Mouse (Mus musculus) embryonic facial prominence, embryonic 15.5 days (tissue): ENCODE measurements around the gene Sox1. TPM values are rescaled to one million over a fixed set of nuclear protein-coding genes. Genes with fewer than 3 reads are reported as not detected.

Source experiments
- ATAC-seq: fragments of 200-750 bp; cut with Nextera tagmentation; 2 replicates; pipeline ENCODE4 v1.8.0; 2017; ENCODE audit warnings: low read depth, moderate TSS enrichment; ENCODE audit not compliant: insufficient number of reproducible peaks, low FRiP score, low TSS enrichment
- H3K27ac ChIP-seq: fragments of 300-500 bp; sonication (generic); replicated peaks from 2 replicates; pipeline ENCODE4 v1.5.1; 2015; ENCODE audit warnings: mild to moderate bottlenecking, inconsistent platforms
- H3K27me3 ChIP-seq: fragments of 300-500 bp; sonication (generic); 2 replicates; pipeline ENCODE4 v1.6.1; 2015; ENCODE audit warnings: inconsistent platforms
- H3K36me3 ChIP-seq: fragments of 300-500 bp; sonication (generic); 2 replicates; pipeline ENCODE4 v1.6.1; 2015; ENCODE audit warnings: mild to moderate bottlenecking, inconsistent platforms
- H3K4me1 ChIP-seq: fragments of 300-500 bp; sonication (generic); 2 replicates; pipeline ENCODE4 v1.6.1; 2015; ENCODE audit warnings: inconsistent platforms
- H3K4me2 ChIP-seq: fragments of 300-500 bp; sonication (generic); replicated peaks from 2 replicates; pipeline ENCODE4 v1.6.1; 2015; ENCODE audit warnings: mild to moderate bottlenecking, inconsistent platforms
- H3K4me3 ChIP-seq: fragments of 300-500 bp; sonication (generic); replicated peaks from 2 replicates; pipeline ENCODE4 v1.5.1; 2015; ENCODE audit warnings: mild to moderate bottlenecking, inconsistent platforms
- H3K9ac ChIP-seq: fragments of 300-500 bp; sonication (generic); 2 replicates; pipeline ENCODE4 v1.6.1; 2015; ENCODE audit warnings: inconsistent platforms
- H3K9me3 ChIP-seq: fragments of 300-500 bp; sonication (generic); replicated peaks from 2 replicates; pipeline ENCODE4 v1.6.1; 2016; ENCODE audit warnings: inconsistent platforms
- WGBS: fragments of 180-500 bp; shearing (Covaris S2); methylation state at CpG from one replicate; pipeline ENCODE4 v1.1.7; 2015; 5-methylcytosine and 5-hydroxymethylcytosine counted together
- polyA plus RNA-seq: library from polyadenylated mRNA; unstranded; fragments of >200 nt; fragmentation: Nextera tagmentation; extraction: Ambion mirVana; gene quantifications from 2 replicates; pipeline ENCODE4 v1.2.1, GENCODE M21; 2015

Sox1 gene
- polyA plus RNA-seq, 1 experiment from 2014 or later, result 0.03 TPM

DNA sequence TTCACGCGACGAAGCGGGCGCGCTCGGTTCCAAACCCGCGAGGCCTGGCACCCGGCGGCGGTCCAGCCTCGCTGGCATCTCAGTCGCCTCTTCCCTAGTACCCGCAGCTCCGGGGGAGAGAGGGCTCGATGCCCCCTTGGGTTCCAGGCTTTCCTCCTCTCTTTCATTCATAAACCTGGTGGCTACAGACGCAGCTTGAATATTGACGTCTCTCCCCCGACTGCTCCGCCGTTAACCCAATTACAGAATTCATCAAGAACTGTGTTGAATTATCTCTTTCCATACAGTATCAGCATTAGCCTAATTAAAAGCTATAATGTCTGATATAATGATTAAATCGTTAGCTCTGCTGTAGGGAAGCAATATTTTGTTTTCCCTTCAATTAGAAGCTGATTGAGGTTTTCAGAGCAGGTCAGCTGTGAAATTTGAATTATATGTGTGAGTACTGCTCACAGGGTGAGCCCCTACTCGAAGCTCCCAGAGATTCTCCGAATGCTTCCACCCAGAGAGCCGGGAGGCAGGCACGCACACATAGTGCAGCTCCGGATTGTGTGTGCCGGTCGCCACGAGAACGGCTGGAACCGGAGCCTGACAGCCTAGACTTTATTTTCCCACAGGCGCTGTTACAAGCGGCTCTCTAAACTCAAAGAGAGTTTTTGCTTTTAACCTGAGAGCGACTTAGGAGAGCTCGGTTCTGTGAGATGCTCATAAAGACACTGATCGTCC, 4.3 kb upstream of the Sox1 start:
- Histone ChIP-seq H3K27me3 (peaks cover 95% of the 10 kb centered on the region), H3K9me3 (no peaks in the 10 kb centered on the region), H3K4me2 (no peak overlapping the region), H3K4me1 (peaks cover 20% of the 10 kb centered on the region), H3K36me3 (no peaks in the 10 kb centered on the region), H3K4me3 (no peak overlapping the region), H3K27ac (no peak overlapping the region), H3K9ac (no peak overlapping the region)
- ATAC-seq, result no peak
- 3% methylated on average over 38 of the region's 38 CpGs for WGBS

DNA sequence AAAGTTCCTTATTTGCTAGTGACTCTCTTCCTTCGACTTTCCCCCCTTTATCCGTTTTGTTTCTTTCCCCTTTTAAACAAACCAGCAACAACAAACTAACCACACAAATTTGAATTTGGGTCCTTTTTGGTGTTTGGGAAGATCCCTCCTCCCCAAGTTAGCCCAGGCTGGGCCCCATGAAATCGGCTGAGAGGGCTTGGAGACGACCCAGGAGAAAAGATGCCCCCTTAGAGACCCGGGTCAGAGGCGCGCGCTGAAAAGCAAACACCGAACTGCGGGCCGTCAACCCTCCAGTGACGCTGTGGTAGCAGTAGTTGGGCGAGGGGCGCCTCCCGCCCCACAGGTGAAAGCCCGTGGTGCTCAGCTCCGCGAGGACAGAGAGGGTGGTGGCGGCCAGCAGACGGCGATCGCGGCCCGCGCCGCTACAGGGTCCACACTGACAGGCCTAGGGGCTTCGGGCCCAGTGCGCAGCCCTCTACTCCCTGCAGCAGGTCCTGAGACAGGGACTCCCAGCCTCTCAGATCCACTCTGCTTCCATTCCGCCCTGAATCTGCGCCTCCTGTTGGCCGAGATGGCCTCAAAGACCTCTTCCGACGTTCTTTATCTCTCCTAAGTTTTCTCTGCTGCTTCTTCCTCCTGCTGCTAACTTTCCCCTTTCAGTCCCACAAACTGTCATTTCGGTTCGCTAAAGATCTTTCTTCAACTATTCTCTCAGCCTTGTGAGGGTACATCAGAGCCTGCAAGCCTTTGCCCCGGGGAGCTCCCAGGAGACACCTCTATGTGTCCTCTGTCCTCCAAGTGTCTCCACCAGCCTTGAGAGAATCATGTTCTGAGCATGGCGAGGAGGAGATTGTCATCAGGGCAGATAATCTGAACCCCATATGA, 3.5 kb upstream of the Sox1 start:
- H3K9ac ChIP-seq, result no peak overlapping the region
- H3K27me3 ChIP-seq, result peaks cover 95% of the 10 kb centered on the region
- no peak overlapping the region for H3K27ac ChIP-seq
- no peaks in the 10 kb centered on the region for H3K36me3 ChIP-seq
- WGBS, result 1% methylated on average over 37 of the region's 37 CpGs
- no peak overlapping the region for H3K4me3 ChIP-seq
- no peak overlapping the region for H3K4me2 ChIP-seq
- peaks cover 19% of the 10 kb centered on the region for H3K4me1 ChIP-seq
- ATAC-seq, result no peak
- no peaks in the 10 kb centered on the region for H3K9me3 ChIP-seq

DNA sequence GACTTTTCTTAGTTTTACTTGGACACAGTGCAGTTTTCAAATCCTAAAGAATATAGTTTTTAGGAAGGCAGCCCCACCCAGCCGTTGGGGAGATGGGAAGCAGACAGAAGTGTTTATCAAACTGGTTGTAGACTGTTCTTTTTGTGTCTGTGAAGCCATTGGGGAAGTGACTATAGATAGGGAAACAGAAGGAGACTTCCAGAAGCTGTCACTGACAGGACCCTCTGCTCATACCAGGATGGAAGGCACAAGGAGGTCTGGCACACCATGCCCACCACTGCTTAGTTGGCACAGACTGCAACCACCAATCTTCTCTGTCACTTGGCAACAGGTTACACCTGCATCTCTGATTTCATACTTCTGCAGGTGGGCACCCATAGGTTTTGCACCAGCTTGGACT, 2.3 kb upstream of the Sox1 start:
- H3K9ac ChIP-seq, result no peak overlapping the region
- H3K4me2 ChIP-seq, result no peak overlapping the region
- no peaks in the 10 kb centered on the region for H3K36me3 ChIP-seq
- H3K4me1 ChIP-seq, result peaks cover 28% of the 10 kb centered on the region
- peaks cover 96% of the 10 kb centered on the region for H3K27me3 ChIP-seq
- 16% methylated on average over 1 of the region's 1 CpGs for WGBS
- H3K9me3 ChIP-seq, result no peaks in the 10 kb centered on the region
- H3K4me3 ChIP-seq, result no peak overlapping the region
- no peak overlapping the region for H3K27ac ChIP-seq
- no peak for ATAC-seq

DNA sequence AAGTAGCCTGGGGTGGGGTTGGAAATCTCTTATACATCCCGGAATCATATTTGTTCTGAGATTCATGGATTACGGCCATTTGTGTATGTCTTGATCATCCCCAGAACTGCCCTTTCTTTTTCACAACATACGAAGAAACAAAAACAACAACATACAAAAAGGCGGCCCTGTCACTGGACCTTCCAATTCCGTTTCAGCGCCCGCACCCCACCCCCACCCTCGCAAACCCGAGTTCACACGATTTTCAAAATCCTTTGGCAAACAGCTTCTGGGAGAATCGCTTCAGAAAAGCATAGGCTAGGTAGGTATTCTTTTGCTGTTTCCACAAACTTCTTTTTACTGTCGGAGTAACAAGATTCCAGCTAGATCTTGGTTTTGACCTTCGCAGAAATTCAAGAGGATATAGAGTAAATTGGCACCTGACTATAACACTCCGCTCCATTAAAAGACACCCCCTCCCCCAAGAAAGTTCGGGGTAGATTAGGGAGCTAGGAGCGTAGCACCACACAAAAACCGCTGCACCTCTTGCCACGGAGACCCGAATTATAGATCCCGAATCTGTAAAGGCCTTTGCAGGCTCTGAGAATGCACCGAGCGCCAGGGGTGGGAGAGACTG, 602 bp upstream of the Sox1 start:
- no peak overlapping the region for H3K9ac ChIP-seq
- 2% methylated on average over 22 of the region's 22 CpGs for WGBS
- H3K4me3 ChIP-seq, result peak overlapping the region; percentile 41
- peaks cover 28% of the 10 kb centered on the region for H3K4me1 ChIP-seq
- no peaks in the 10 kb centered on the region for H3K36me3 ChIP-seq
- no peak overlapping the region for H3K27ac ChIP-seq
- H3K9me3 ChIP-seq, result no peaks in the 10 kb centered on the region
- peak overlapping the region; percentile 64 for H3K4me2 ChIP-seq
- ATAC-seq, result no peak
- peaks cover 94% of the 10 kb centered on the region for H3K27me3 ChIP-seq

DNA sequence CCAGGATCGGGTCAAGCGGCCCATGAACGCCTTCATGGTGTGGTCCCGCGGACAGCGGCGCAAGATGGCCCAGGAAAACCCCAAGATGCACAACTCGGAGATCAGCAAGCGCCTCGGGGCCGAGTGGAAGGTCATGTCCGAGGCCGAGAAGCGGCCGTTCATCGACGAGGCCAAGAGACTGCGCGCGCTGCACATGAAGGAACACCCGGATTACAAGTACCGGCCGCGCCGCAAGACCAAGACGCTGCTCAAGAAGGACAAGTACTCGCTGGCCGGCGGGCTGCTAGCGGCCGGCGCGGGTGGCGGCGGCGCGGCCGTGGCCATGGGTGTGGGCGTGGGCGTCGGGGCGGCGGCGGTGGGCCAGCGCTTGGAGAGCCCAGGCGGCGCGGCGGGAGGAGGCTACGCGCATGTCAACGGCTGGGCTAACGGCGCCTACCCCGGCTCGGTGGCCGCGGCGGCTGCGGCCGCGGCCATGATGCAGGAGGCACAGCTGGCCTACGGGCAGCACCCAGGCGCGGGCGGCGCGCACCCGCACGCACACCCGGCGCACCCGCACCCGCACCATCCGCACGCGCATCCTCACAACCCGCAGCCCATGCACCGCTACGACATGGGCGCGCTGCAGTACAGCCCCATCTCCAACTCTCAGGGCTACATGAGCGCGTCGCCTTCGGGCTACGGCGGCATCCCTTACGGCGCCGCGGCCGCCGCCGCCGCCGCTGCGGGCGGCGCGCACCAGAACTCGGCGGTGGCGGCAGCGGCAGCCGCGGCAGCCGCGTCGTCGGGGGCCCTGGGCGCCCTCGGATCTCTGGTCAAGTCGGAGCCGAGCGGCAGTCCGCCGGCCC, 1.6 kb downstream of the Sox1 start:
- no peak overlapping the region for H3K27ac ChIP-seq
- H3K27me3 ChIP-seq, result peaks cover 94% of the 10 kb centered on the region
- peaks cover 33% of the 10 kb centered on the region for H3K4me1 ChIP-seq
- no peak overlapping the region for H3K9ac ChIP-seq
- ATAC-seq, result no peak
- H3K4me3 ChIP-seq, result peak overlapping the region; percentile 26
- H3K36me3 ChIP-seq, result no peaks in the 10 kb centered on the region
- no peaks in the 10 kb centered on the region for H3K9me3 ChIP-seq
- under 1% methylated on average over 102 of the region's 118 CpGs for WGBS
- peak overlapping the region; percentile 42 for H3K4me2 ChIP-seq

DNA sequence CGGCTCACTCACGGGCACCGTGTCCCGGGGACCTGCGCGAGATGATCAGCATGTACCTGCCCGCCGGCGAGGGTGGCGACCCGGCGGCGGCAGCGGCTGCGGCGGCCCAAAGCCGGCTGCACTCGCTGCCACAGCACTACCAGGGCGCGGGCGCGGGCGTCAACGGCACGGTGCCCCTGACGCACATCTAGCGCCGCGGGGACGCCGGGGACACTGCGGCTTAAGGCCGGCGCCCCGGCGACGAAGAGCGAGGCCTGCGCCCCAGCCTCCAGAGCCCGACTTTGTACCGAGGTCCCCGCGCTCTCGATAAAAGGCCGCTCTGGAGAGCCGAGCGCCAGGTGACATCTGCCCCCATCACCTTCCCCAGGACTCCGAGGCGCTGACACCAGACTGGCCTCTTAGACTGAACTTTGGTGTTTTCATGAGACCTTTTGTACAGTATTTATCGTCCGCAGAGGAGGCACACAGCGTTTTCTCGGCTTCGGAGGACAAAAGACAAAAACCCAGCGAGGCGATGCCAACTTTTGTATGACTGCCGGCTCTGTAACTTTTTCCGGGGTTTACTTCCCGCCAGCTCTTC, 2.3 kb downstream of the Sox1 start:
- WGBS, result under 1% methylated on average over 55 of the region's 59 CpGs
- 0 out of 2 replicates have a peak, but pooled peaks have one; percentile 12 for ATAC-seq
- H3K4me3 ChIP-seq, result peak overlapping the region; percentile 26
- no peaks in the 10 kb centered on the region for H3K36me3 ChIP-seq
- no peak overlapping the region for H3K9ac ChIP-seq
- no peaks in the 10 kb centered on the region for H3K9me3 ChIP-seq
- H3K27ac ChIP-seq, result no peak overlapping the region
- H3K27me3 ChIP-seq, result peaks cover 94% of the 10 kb centered on the region
- peak overlapping the region; percentile 42 for H3K4me2 ChIP-seq
- H3K4me1 ChIP-seq, result peaks cover 33% of the 10 kb centered on the region

DNA sequence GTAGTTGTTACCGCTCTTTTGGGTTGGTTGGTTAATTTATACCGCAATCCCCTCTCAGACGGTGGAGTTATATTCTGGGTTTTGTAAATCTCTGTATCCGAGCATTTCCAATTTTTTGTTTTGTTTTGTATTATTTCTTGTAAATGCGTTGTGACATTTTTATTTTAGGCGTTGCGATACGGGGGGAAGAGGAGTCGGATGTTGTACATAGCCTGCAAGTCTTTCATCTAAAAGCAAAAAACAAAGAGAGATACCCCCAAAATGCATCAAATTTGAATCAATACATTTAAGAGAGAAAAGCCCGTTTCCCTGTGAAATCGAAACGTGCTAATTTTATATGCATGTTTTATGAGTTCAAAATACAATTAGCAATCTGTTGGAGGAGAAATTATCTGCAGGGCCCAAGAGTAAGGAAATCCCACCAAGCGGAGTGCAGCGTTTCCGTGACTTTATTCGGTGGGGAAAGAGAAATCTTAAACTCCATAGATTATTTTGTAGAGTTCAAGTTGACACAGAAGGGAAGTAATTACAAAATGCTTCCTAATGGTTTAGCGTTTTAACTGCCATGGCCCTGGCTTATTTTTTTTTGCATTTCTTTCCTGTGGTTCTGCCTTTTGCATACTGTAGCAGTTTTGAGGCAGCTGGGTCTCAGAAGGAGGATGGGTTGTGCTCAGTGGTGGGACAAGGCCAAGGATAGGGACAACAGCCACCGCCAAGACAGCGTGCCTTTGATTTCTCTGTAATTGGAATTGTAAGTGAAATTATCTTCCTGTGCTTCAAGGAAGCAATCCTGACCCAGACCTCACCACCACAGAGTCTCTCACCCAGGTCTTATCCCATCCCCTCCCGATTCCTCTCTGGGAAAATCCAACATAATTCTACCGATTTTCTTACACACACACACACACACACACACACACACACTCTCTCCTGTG, 3.2 kb downstream of the Sox1 start:
- peaks cover 33% of the 10 kb centered on the region for H3K4me1 ChIP-seq
- H3K4me3 ChIP-seq, result no peak overlapping the region
- ATAC-seq, result no peak

DNA sequence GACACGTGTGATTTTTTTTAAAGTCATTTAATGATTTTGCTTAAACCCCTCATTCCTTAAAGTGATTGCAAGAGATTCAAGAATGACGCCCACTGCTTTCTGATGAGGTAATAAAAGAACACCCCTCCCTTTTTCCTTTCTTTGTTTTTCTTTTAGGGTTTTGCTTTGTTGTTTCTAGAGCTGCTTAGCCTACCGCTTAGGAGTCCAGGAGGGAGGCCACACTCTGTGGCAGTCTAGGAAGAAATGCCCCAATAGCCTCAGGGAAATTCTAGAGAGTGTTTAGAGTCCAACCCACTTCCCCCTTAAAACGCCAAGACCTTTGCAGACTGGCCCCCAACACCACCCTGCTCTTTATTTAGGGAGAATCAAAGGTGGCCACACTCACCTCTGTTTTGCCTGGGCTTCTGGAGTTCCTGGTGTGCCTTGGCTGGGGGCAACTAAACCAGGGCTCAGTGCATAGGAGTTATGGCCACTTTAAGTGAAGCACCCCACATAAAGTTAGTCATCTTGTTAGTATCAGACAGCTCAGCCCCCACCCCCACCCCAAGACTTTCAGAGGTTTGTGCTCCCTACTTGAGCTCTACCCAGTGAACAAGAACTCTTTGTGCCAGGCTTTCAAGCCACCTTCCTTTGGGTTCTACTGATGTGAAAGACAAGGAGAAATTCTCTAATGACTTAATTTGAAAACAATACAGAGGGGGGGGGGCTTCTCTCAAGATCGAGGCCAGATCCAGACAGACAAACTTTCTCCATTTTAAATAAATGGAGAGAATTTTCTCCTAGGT, 4.5 kb downstream of the Sox1 start:
- Histone ChIP-seq H3K36me3 (no peaks in the 10 kb centered on the region), H3K4me3 (no peak overlapping the region), H3K4me1 (peaks cover 32% of the 10 kb centered on the region), H3K27me3 (peaks cover 96% of the 10 kb centered on the region), H3K4me2 (no peak overlapping the region), H3K27ac (no peak overlapping the region), H3K9ac (no peak overlapping the region), H3K9me3 (no peaks in the 10 kb centered on the region)
- WGBS, result 2% methylated on average over 5 of the region's 5 CpGs
- no peak for ATAC-seq

More for the DNA sequence above, 3.2 kb downstream of the Sox1 start:
- Histone ChIP-seq H3K9ac (no peak overlapping the region), H3K27ac (no peak overlapping the region), H3K4me2 (no peak overlapping the region), H3K27me3 (peaks cover 94% of the 10 kb centered on the region), H3K36me3 (no peaks in the 10 kb centered on the region), H3K9me3 (no peaks in the 10 kb centered on the region)
- WGBS, result 2% methylated on average over 21 of the region's 21 CpGs

DNA sequence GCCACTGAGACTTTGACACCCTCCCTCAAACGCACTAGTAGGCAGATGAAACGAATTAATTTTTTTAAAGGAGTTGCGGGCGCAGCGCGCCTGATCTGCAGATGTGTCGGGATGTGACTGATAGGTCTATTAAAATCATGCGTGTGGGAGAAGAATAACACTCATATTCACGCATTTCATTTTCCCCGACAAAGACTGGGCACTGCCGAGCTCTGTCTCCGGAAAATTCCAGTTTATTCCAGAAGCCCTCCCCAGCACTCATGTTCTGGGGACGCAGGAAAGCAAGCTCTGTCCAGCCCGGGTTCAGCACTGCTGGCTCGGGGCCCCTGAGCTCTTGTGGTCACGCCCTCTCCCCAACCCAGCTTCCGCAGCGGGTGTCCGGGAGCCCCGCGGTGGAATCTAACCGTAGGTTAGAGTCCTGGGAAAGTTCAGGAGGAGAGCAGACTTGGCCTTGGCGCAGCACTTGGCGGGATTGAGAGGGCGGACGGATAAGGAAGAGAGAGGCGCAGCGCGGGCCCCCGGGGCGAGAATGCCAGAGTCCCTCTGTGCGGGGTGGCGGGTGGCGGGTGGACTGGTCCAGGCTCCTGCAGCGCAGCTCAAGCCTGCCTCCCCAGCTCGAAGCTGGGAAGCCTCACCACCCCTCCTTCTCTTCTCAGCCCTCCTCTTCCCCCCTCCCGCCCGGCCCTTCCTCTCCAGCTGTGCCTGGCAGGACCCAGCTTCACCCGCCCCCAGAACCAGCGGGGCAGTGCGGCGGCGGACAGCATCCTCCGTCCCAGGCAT, 5.7 kb downstream of the Sox1 start:
- 0 out of 2 replicates have a peak overlapping the region, but pooled peaks have one; percentile 11 for H3K4me2 ChIP-seq
- no peak overlapping the region for H3K4me3 ChIP-seq
- no peak for ATAC-seq

More for the DNA sequence above, 5.7 kb downstream of the Sox1 start:
- no peaks in the 10 kb centered on the region for H3K9me3 ChIP-seq
- peaks cover 20% of the 10 kb centered on the region for H3K4me1 ChIP-seq
- no peaks in the 10 kb centered on the region for H3K36me3 ChIP-seq
- no peak overlapping the region for H3K9ac ChIP-seq
- H3K27ac ChIP-seq, result no peak overlapping the region
- peaks cover 92% of the 10 kb centered on the region for H3K27me3 ChIP-seq
- under 1% methylated on average over 44 of the region's 44 CpGs for WGBS
